In genomic region chr14:52013771-52014219, GRCm38 (mm10) we compare ENCODE assay signal across 8 mouse cellular contexts. TPM values are rescaled to one million over a fixed set of nuclear protein-coding genes. Genes with fewer than 3 reads are reported as not detected.
A peak's percentile ranks its signal among the peaks of the same experiment; 100 is the strongest.
DNase-seq lines count a peak whose midpoint lies in the region; ATAC-seq and TF ChIP-seq lines count a peak whose summit lies in the region.

No protein-coding gene starts in this region.

- WGBS in embryonic facial prominence, embryonic 10.5 days: 2% methylated on average over 23 of the region's 24 CpGs
- 3% methylated on average over 15 of the region's 24 CpGs for WGBS in hindbrain, embryonic 12.5 days
- 4% methylated on average over 12 of the region's 24 CpGs for WGBS in lung, embryonic 15.5 days
- WGBS in stomach, embryonic 15.5 days: 3% methylated on average over 16 of the region's 24 CpGs

- peak; percentile 15 for ATAC-seq in Patski
- ATAC-seq in hindbrain, embryonic 12.5 days (ENCODE audit: low FRiP score): 0 out of 2 replicates have a peak, but pooled peaks have one; percentile 3
- peak; percentile 17; the same call in 1 of the 2 replicates for ATAC-seq in lung, embryonic 15.5 days (ENCODE audit: borderline replicate concordance, extremely low read depth, low FRiP score, low TSS enrichment)
- ATAC-seq in stomach, embryonic 15.5 days (ENCODE audit: insufficient read depth, low FRiP score, low read depth): no peak

- H3K4me2 ChIP-seq in hindbrain, embryonic 12.5 days (replicated peaks): peak overlapping the region; percentile 66
- H3K4me2 ChIP-seq in lung, embryonic 15.5 days: peak overlapping the region; percentile 57
- H3K4me2 ChIP-seq in stomach, embryonic 15.5 days: peak overlapping the region; percentile 67

- peak overlapping the region; percentile 98 for H3K9ac ChIP-seq in hindbrain, embryonic 12.5 days
- peak overlapping the region; percentile 67 for H3K9ac ChIP-seq in lung, embryonic 15.5 days
- peak overlapping the region; percentile 60; the same call in 1 of the 2 replicates for H3K9ac ChIP-seq in stomach, embryonic 15.5 days

- peaks cover 87% of the 10 kb centered on the region for H3K4me1 ChIP-seq in embryonic facial prominence, embryonic 10.5 days
- H3K4me1 ChIP-seq in hindbrain, embryonic 12.5 days: peaks cover 70% of the 10 kb centered on the region
- peaks cover 49% of the 10 kb centered on the region for H3K4me1 ChIP-seq in lung, embryonic 15.5 days
- peaks cover 30% of the 10 kb centered on the region for H3K4me1 ChIP-seq in stomach, embryonic 15.5 days

- in situ Hi-C loops in Patski (cut with MboI; ENCODE audit: low pct_unique_long_range_greater_than_20kb): no loop called here

- no peak for TF ChIP-seq CTCF in Patski (IDR thresholded peaks at IDR 0.05)

- H3K4me3 ChIP-seq in embryonic facial prominence, embryonic 10.5 days: peak overlapping the region; percentile 80
- peak overlapping the region; percentile 70 for H3K4me3 ChIP-seq in hindbrain, embryonic 12.5 days
- peak overlapping the region; percentile 71 for H3K4me3 ChIP-seq in lung, embryonic 15.5 days
- peak overlapping the region; percentile 64 for H3K4me3 ChIP-seq in stomach, embryonic 15.5 days (replicated peaks)

- H3K36me3 ChIP-seq in embryonic facial prominence, embryonic 10.5 days (replicated peaks): peaks cover 16% of the 10 kb centered on the region
- peaks cover 8% of the 10 kb centered on the region for H3K36me3 ChIP-seq in hindbrain, embryonic 12.5 days
- 0 out of 2 replicates have a peak, but pooled peaks cover 2% of the 10 kb centered on the region for H3K36me3 ChIP-seq in lung, embryonic 15.5 days
- H3K36me3 ChIP-seq in stomach, embryonic 15.5 days: no peaks in the 10 kb centered on the region

- POLR2A ChIA-PET in Patski (lab: Charles Lee): interaction anchor here (0.9 kb wide), 1 partner anchor 29 kb away, joined by 6 read pairs; no protein-coding TSS in a partner anchor

- H3K9me3 ChIP-seq in embryonic facial prominence, embryonic 10.5 days: no peaks in the 10 kb centered on the region
- H3K9me3 ChIP-seq in hindbrain, embryonic 12.5 days (replicated peaks): no peaks in the 10 kb centered on the region
- H3K9me3 ChIP-seq in lung, embryonic 15.5 days: no peaks in the 10 kb centered on the region
- no peaks in the 10 kb centered on the region for H3K9me3 ChIP-seq in stomach, embryonic 15.5 days

- no peaks in the 10 kb centered on the region for H3K27me3 ChIP-seq in Patski
- H3K27me3 ChIP-seq in embryonic facial prominence, embryonic 10.5 days (replicated peaks; ENCODE audit: low read depth, poor library complexity, severe bottlenecking): no peaks in the 10 kb centered on the region
- H3K27me3 ChIP-seq in hindbrain, embryonic 12.5 days: no peaks in the 10 kb centered on the region
- no peaks in the 10 kb centered on the region for H3K27me3 ChIP-seq in lung, embryonic 15.5 days
- no peaks in the 10 kb centered on the region for H3K27me3 ChIP-seq in stomach, embryonic 15.5 days (replicated peaks)

- DNase-seq in adrenal gland, adult (ENCODE audit: inconsistent age in 2 of 2, low spot score in 1 of 2): peak; percentile 69 to 86
- no peak for DNase-seq in adrenal gland, postnatal 4 days (ENCODE audit: low spot score in 2 of 2)
- DNase-seq in Patski (ENCODE audit: low read depth, low spot score): no peak
- DNase-seq in embryonic facial prominence, embryonic 10.5 days (ENCODE audit: low spot score): peak; percentile 75
- no peak for DNase-seq in urinary bladder, postnatal 4 days (ENCODE audit: low spot score in 2 of 2)

- CTCF ChIA-PET in Patski (lab: Charles Lee): no interaction called here

- H3K27ac ChIP-seq in embryonic facial prominence, embryonic 10.5 days (replicated peaks): peak overlapping the region; percentile 99
- peak overlapping the region; percentile 99 for H3K27ac ChIP-seq in hindbrain, embryonic 12.5 days
- H3K27ac ChIP-seq in lung, embryonic 15.5 days: peak overlapping the region; percentile 96
- peak overlapping the region; percentile 94 for H3K27ac ChIP-seq in stomach, embryonic 15.5 days

RNA-seq across cellular contexts. Expression of gene Tmem253, which starts 1.7 kb away (rescaled TPM):
- total RNA-seq in adrenal gland, postnatal 4 days (2021): 1 to 10 TPM; 1.6 to 3.6 TPM
- 3.4 TPM for polyA plus RNA-seq in Patski (2021)
- polyA plus RNA-seq in embryonic facial prominence, embryonic 10.5 days (2016; fragmentation: Nextera tagmentation; extraction: Ambion mirVana): 0.65 and 0.72 TPM in 2 replicates
- 0.59 and 1.6 TPM in 2 replicates for polyA plus RNA-seq in hindbrain, embryonic 12.5 days (2016; fragmentation: Nextera tagmentation; extraction: Ambion mirVana)
- polyA plus RNA-seq in lung, embryonic 15.5 days (2015; fragmentation: Nextera tagmentation; extraction: Ambion mirVana): 0.26 and 0.57 TPM in 2 replicates
- 10.1 and 14.2 TPM in 2 replicates for polyA plus RNA-seq in stomach, embryonic 15.5 days (2015; fragmentation: Nextera tagmentation; extraction: Ambion mirVana)

RNA-seq across cellular contexts. Expression of gene Zfp219, which starts 6.7 kb away (rescaled TPM):
- 10 to 100 TPM; 84.4 to 84.6 TPM for total RNA-seq in adrenal gland, postnatal 4 days (2021)
- polyA plus RNA-seq in Patski (2021): 74.8 TPM
- 57.5 and 63.2 TPM in 2 replicates for polyA plus RNA-seq in embryonic facial prominence, embryonic 10.5 days (2016; fragmentation: Nextera tagmentation; extraction: Ambion mirVana)
- 64.4 and 71.7 TPM in 2 replicates for polyA plus RNA-seq in hindbrain, embryonic 12.5 days (2016; fragmentation: Nextera tagmentation; extraction: Ambion mirVana)
- polyA plus RNA-seq in lung, embryonic 15.5 days (2015; fragmentation: Nextera tagmentation; extraction: Ambion mirVana): 25.7 and 26.3 TPM in 2 replicates
- polyA plus RNA-seq in stomach, embryonic 15.5 days (2015; fragmentation: Nextera tagmentation; extraction: Ambion mirVana): 30.8 and 32.9 TPM in 2 replicates

RNA-seq across cellular contexts. Expression of gene Olfr221, which starts 28.5 kb away (rescaled TPM):
- not detected for total RNA-seq in adrenal gland, postnatal 4 days (2021)
- polyA plus RNA-seq in Patski (2021): not detected
- not detected in 2 replicates for polyA plus RNA-seq in embryonic facial prominence, embryonic 10.5 days (2016; fragmentation: Nextera tagmentation; extraction: Ambion mirVana)
- not detected in 2 replicates for polyA plus RNA-seq in hindbrain, embryonic 12.5 days (2016; fragmentation: Nextera tagmentation; extraction: Ambion mirVana)
- polyA plus RNA-seq in lung, embryonic 15.5 days (2015; fragmentation: Nextera tagmentation; extraction: Ambion mirVana): not detected in 2 replicates
- polyA plus RNA-seq in stomach, embryonic 15.5 days (2015; fragmentation: Nextera tagmentation; extraction: Ambion mirVana): not detected in 2 replicates

RNA-seq across cellular contexts. Expression of gene Arhgef40, which starts 29.3 kb away (rescaled TPM):
- total RNA-seq in adrenal gland, postnatal 4 days (2021): 100 to 1,000 TPM; 102 to 110 TPM
- 80.2 TPM for polyA plus RNA-seq in Patski (2021)
- 151 and 163 TPM in 2 replicates for polyA plus RNA-seq in embryonic facial prominence, embryonic 10.5 days (2016; fragmentation: Nextera tagmentation; extraction: Ambion mirVana)
- 126 and 133 TPM in 2 replicates for polyA plus RNA-seq in hindbrain, embryonic 12.5 days (2016; fragmentation: Nextera tagmentation; extraction: Ambion mirVana)
- 105 TPM in 2 replicates for polyA plus RNA-seq in lung, embryonic 15.5 days (2015; fragmentation: Nextera tagmentation; extraction: Ambion mirVana)
- 85.7 and 102 TPM in 2 replicates for polyA plus RNA-seq in stomach, embryonic 15.5 days (2015; fragmentation: Nextera tagmentation; extraction: Ambion mirVana)

Comparison
In these comparisons a context has a peak if more than half of its experiments do, and no peak if none do; other contexts are left out.
1. DNase-seq: peak in adrenal gland, adult (2 of 2) and embryonic facial prominence, embryonic 10.5 days (single experiment); none in adrenal gland, postnatal 4 days (0 of 2), Patski (single experiment) and urinary bladder, postnatal 4 days (0 of 2).
2. Peak in every context shown above with its lines, with median percentiles within 50 percentile points of each other: H3K27ac ChIP-seq, H3K4me3 ChIP-seq, H3K4me2 ChIP-seq and H3K9ac ChIP-seq.